Mouse (Mus musculus) embryonic facial prominence, embryonic 13.5 days (tissue): ENCODE measurements around the gene Pcx. TPM values are rescaled to one million over a fixed set of nuclear protein-coding genes. Genes with fewer than 3 reads are reported as not detected.
A peak's percentile ranks its signal among the peaks of the same experiment; 100 is the strongest.

Source experiments
- ATAC-seq: fragments of 200-750 bp; cut with Nextera tagmentation; 2 replicates; pipeline ENCODE4 v1.8.0; 2017; ENCODE audit warnings: low read depth; ENCODE audit not compliant: insufficient number of reproducible peaks, insufficient read depth, low FRiP score, low TSS enrichment
- H3K27ac ChIP-seq: fragments of 300-500 bp; sonication (generic); 2 replicates; pipeline ENCODE4 v1.5.1; 2015; ENCODE audit warnings: moderate library complexity, mild to moderate bottlenecking, inconsistent platforms
- H3K27me3 ChIP-seq: fragments of 300-500 bp; sonication (generic); 2 replicates; pipeline ENCODE4 v1.6.1; 2015; ENCODE audit warnings: mild to moderate bottlenecking, inconsistent platforms
- H3K36me3 ChIP-seq: fragments of 300-500 bp; sonication (generic); 2 replicates; pipeline ENCODE4 v1.6.1; 2015; ENCODE audit warnings: mild to moderate bottlenecking, inconsistent platforms
- H3K4me1 ChIP-seq: fragments of 300-500 bp; sonication (generic); 2 replicates; pipeline ENCODE4 v1.6.1; 2015; ENCODE audit warnings: inconsistent platforms
- H3K4me2 ChIP-seq: fragments of 300-500 bp; sonication (generic); 2 replicates; pipeline ENCODE4 v1.6.1; 2015; ENCODE audit warnings: moderate library complexity, mild to moderate bottlenecking, inconsistent platforms
- H3K4me3 ChIP-seq: fragments of 300-500 bp; sonication (generic); 2 replicates; pipeline ENCODE4 v1.5.1; 2015; ENCODE audit warnings: mild to moderate bottlenecking, inconsistent platforms
- H3K9ac ChIP-seq: fragments of 300-500 bp; sonication (generic); 2 replicates; pipeline ENCODE4 v1.6.1; 2015; ENCODE audit warnings: mild to moderate bottlenecking, inconsistent platforms
- H3K9me3 ChIP-seq: fragments of 300-500 bp; sonication (generic); 2 replicates; pipeline ENCODE4 v1.6.1; 2016; ENCODE audit warnings: inconsistent platforms
- WGBS: fragments of 180-500 bp; shearing (Covaris S2); methylation state at CpG from one replicate; pipeline ENCODE4 v1.1.7; 2015; ENCODE audit warnings: mixed read lengths; 5-methylcytosine and 5-hydroxymethylcytosine counted together
- polyA plus RNA-seq: library from polyadenylated mRNA; unstranded; fragments of >200 nt; fragmentation: Nextera tagmentation; extraction: Ambion mirVana; gene quantifications from 2 replicates; pipeline ENCODE4 v1.2.1, GENCODE M21; 2015

Gene Pcx
- 24.8 and 26.3 TPM in 2 replicates for polyA plus RNA-seq

DNA sequence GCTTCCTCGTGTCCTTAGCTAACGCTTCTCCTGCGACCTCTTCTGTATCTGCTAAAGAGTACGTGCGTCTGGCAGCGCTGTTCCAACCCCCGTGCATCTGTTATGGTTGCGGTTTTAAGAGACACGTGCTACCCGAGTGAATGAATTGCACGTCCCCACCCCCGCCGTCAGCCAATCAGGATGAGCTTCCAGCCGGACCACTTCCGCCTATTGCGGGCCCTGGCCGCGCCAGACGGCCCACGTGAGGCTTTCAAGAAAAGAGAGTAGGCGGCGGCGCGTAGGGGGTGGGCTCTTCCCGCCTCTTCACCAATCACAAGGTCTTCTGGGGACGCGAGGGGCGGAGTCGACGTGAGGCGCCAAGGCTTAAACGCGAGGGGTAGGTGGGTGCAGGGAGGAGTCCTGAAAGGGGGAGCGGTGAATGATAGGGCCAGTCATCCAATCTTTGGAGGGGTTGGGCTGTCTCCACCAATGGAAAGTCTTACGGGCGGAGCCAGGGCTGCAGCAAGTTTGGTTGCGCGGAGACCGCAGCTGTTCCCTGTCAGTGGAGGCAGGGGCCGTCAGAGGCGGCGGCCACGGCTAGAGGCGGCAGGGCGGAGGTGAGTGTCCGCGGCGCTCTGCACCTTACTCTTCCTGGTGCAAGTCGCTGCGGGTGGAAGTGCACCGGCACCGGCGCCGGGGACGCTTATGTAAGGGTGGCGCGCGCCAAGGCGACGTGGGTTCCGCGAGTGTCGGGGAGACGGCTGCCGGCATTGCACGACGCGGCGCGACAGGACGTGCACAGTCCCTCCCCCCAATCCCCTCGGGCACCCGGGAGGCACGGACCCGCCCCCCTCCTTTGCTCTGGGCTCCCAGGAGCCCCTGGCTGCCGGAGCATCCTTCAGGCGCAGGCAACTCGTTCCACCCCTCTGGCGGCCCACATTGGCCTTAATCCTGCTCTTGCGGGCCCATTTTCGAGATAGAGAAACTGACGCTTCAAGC, at the start of gene Pcx:
Gene Pcx (plus strand): TSS at position 487 of the 978 bp plus-strand sequence.
- Histone ChIP-seq H3K27ac (peak within 1 kb of the TSS; percentile 44; the same call in 1 of the 2 replicates), H3K27me3 (no peaks in the 10 kb centered on the region; the same call in 1 of the 2 replicates), H3K36me3 (no peaks in the 10 kb centered on the region), H3K4me3 (peak within 1 kb of the TSS; percentile 66), H3K4me1 (peaks cover 24% of the 10 kb centered on the region), H3K4me2 (peak within 1 kb of the TSS; percentile 89), H3K9ac (peak within 1 kb of the TSS; percentile 74), H3K9me3 (no peaks in the 10 kb centered on the region)
- peak; percentile 99 for ATAC-seq
- under 1% methylated on average over 82 of the region's 82 CpGs for WGBS

GRCm38 (mm10) chr19:4461981-4462380, 48.3 kb upstream of the Pcx start:
- no peak overlapping the region for H3K4me3 ChIP-seq
- H3K4me1 ChIP-seq = no peaks in the 10 kb centered on the region
- H3K27ac ChIP-seq = no peak overlapping the region
- no peaks in the 10 kb centered on the region for H3K36me3 ChIP-seq
- H3K9ac ChIP-seq = no peak overlapping the region
- no peaks in the 10 kb centered on the region for H3K9me3 ChIP-seq
- H3K27me3 ChIP-seq = no peaks in the 10 kb centered on the region
- WGBS = 82% methylated on average over 8 of the region's 8 CpGs
- no peak for ATAC-seq
- H3K4me2 ChIP-seq = no peak overlapping the region

DNA sequence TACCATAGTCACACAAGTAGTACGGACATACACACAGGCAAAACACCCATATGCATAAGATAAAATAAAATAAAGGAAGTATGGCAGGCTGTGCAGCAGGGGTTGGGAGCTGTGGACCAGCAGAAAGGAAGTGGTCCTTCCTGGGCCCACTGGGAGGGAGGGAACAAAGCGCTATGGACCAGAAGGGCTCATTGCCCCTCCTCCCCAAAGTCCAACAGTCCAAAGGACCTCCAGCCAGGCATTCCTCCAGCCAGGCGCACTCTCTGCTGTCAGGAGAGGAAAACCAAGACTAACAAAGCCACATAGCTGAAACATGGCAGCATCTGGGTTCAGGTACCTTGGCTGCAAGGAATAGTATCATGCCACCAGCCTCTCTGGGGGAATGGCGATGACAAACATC, 45.6 kb upstream of the Pcx start:
- Histone ChIP-seq H3K4me2 (no peak overlapping the region), H3K27me3 (no peaks in the 10 kb centered on the region), H3K9me3 (no peaks in the 10 kb centered on the region), H3K36me3 (no peaks in the 10 kb centered on the region), H3K4me3 (no peak overlapping the region), H3K9ac (no peak overlapping the region), H3K4me1 (no peaks in the 10 kb centered on the region), H3K27ac (no peak overlapping the region)
- WGBS = 88% methylated on average over 4 of the region's 4 CpGs
- ATAC-seq = no peak

DNA sequence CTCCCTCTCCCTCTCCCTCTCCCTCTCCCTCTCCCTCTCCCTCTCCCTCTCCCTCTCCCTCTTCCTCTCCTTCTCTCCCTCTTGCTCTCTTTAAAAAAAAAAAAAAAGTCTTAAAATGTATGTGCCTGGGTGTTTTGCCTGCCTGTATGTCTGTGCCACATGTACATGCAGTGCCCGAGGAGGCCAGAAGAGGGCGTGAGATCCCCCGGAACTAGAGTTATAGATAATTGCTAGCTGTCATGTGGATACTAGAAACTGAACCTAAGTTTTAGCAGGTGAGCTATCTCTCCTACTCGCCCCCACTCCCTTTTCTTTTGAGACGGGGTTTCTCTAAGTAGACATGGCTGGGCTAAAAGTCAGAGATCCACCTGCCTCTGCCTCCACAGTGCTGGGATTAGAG, 41.9 kb upstream of the Pcx start:
- no peaks in the 10 kb centered on the region for H3K27me3 ChIP-seq
- WGBS = 30% methylated on average over 5 of the region's 5 CpGs
- no peak for ATAC-seq
- H3K9me3 ChIP-seq = no peaks in the 10 kb centered on the region
- no peak overlapping the region for H3K4me2 ChIP-seq
- H3K4me3 ChIP-seq = no peak overlapping the region
- peaks cover 5% of the 10 kb centered on the region; the same call in 1 of the 2 replicates for H3K4me1 ChIP-seq
- no peak overlapping the region for H3K9ac ChIP-seq
- H3K27ac ChIP-seq = no peak overlapping the region
- H3K36me3 ChIP-seq = no peaks in the 10 kb centered on the region

DNA sequence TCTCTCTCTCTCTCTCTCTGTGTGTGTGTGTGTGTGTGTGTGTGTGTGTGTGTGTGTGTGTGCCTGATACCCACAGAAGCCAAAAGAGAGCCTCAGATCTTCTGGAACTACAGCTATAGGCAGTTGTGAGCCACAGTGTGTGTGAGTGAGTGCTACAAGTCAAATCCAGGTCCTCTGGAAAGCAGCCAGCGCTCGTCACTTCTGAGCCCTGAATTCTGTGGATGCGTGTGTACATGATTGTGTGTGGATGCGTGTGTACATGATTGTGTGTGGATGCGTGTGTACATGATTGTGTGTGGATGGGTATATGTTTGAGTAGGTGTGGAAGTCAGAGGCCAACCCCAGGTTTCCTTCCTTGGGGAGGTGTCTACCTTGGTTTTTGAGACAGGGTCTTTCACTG, 36.7 kb upstream of the Pcx start:
- Histone ChIP-seq H3K4me3 (no peak overlapping the region), H3K27me3 (peaks cover 34% of the 10 kb centered on the region), H3K9ac (no peak overlapping the region), H3K9me3 (no peaks in the 10 kb centered on the region), H3K4me2 (no peak overlapping the region), H3K4me1 (peaks cover 13% of the 10 kb centered on the region), H3K27ac (no peak overlapping the region), H3K36me3 (no peaks in the 10 kb centered on the region)
- WGBS = 85% methylated on average over 5 of the region's 5 CpGs
- no peak for ATAC-seq

DNA sequence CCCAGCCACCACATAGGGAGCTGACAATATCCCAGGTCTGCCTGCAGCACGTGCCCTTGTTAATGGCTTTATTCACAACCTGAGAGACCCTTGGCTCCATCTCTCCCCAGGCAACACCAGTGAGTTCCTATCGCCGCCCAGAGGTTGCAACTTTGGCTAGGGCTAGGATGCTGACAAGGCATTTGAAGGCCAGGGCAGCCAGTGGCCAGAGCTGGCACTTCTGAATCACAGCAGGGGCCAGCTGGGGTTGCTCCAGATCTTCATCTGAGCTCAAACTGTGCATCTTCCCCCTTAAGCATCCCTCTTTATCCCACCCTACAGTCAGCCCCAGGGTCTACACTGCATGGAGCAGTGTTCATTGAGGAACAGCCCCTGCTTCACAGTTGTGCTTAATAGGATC, 35.5 kb upstream of the Pcx start:
- ATAC-seq = no peak
- H3K27ac ChIP-seq = no peak overlapping the region
- no peak overlapping the region for H3K4me3 ChIP-seq
- no peaks in the 10 kb centered on the region for H3K36me3 ChIP-seq
- H3K9me3 ChIP-seq = no peaks in the 10 kb centered on the region
- no peak overlapping the region for H3K9ac ChIP-seq
- 54% methylated on average over 3 of the region's 3 CpGs for WGBS
- H3K4me2 ChIP-seq = no peak overlapping the region
- H3K27me3 ChIP-seq = peaks cover 34% of the 10 kb centered on the region
- H3K4me1 ChIP-seq = peaks cover 13% of the 10 kb centered on the region

GRCm38 (mm10) chr19:4475224-4475925, 34.9 kb upstream of the Pcx start:
- WGBS = 75% methylated on average over 11 of the region's 11 CpGs
- Histone ChIP-seq H3K9me3 (no peaks in the 10 kb centered on the region), H3K27ac (no peak overlapping the region), H3K36me3 (no peaks in the 10 kb centered on the region), H3K4me1 (peaks cover 13% of the 10 kb centered on the region), H3K4me3 (no peak overlapping the region), H3K9ac (no peak overlapping the region), H3K4me2 (no peak overlapping the region), H3K27me3 (peaks cover 34% of the 10 kb centered on the region)
- no peak for ATAC-seq

GRCm38 (mm10) chr19:4476601-4477257, 33.5 kb upstream of the Pcx start:
- under 1% methylated on average over 70 of the region's 70 CpGs for WGBS
- peak overlapping the region; percentile 75 for H3K9ac ChIP-seq
- peaks cover 34% of the 10 kb centered on the region for H3K27me3 ChIP-seq
- H3K27ac ChIP-seq = peak overlapping the region; percentile 51; the same call in 1 of the 2 replicates
- H3K4me3 ChIP-seq = peak overlapping the region; percentile 59
- no peaks in the 10 kb centered on the region for H3K36me3 ChIP-seq
- peaks cover 13% of the 10 kb centered on the region for H3K4me1 ChIP-seq
- H3K9me3 ChIP-seq = no peaks in the 10 kb centered on the region
- H3K4me2 ChIP-seq = peak overlapping the region; percentile 98
- ATAC-seq = peak; percentile 65

DNA sequence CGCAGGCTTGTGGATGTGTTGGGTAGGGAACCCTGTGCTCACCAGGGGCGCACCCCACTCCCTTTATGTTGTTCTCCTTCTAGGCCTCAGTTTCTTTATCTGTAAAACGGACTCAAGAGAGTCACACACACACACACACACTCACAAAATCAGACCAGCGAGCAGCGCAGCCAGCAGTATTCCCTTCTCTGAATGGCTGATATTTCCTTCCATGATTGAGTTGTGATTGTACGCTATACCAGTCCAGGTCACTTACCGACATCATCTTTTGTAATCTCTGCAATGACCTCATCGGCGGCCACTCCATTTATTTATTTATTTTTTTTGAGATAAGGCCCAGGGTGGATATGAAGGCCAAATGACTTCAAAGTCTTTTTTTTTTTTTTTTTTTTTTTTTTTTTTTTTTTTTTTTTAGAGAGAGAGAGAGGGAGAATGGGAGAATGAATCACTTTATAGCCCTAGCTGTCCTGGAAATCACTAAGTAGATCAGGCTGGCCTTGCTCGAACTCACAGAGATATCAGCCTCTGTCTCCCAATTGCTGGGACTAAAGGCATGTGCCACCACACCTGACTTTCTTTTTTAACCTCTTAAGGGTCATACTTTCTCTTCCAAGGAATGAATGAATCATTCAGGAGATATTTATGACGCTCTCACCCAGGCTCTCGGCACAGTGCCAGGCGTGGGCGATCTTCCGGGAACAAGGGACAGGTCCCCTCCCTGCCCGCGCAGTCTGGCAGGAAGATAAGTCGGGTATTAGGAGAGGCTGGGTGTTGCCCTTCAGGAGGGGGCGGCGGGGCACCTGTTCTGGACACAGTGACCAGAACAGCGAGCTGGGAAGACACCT, 32.7 kb upstream of the Pcx start, which contains the start of gene Syt12:
Gene Syt12 (minus strand): TSS at position 103 of the 845 bp plus-strand sequence.
- peak within 1 kb of the TSS; percentile 98 for H3K4me2 ChIP-seq
- no peaks in the 10 kb centered on the region for H3K36me3 ChIP-seq
- peak within 1 kb of the TSS; percentile 51; the same call in 1 of the 2 replicates for H3K27ac ChIP-seq
- 32% methylated on average over 21 of the region's 21 CpGs for WGBS
- no peaks in the 10 kb centered on the region for H3K9me3 ChIP-seq
- peaks cover 13% of the 10 kb centered on the region for H3K4me1 ChIP-seq
- H3K9ac ChIP-seq = peak within 1 kb of the TSS; percentile 75
- no peak for ATAC-seq
- peaks cover 34% of the 10 kb centered on the region for H3K27me3 ChIP-seq
- H3K4me3 ChIP-seq = peak within 1 kb of the TSS; percentile 59

GRCm38 (mm10) chr19:4478190-4478516, 32.1 kb upstream of the Pcx start:
- Histone ChIP-seq H3K9ac (no peak overlapping the region), H3K27ac (no peak overlapping the region), H3K9me3 (no peaks in the 10 kb centered on the region), H3K4me2 (no peak overlapping the region), H3K27me3 (peaks cover 34% of the 10 kb centered on the region), H3K36me3 (no peaks in the 10 kb centered on the region), H3K4me1 (peaks cover 8% of the 10 kb centered on the region), H3K4me3 (no peak overlapping the region)
- WGBS = 44% methylated on average over 1 of the region's 1 CpGs
- ATAC-seq = no peak

- Histone ChIP-seq H3K36me3 (no peaks in the 10 kb centered on the region), H3K27ac (no peak overlapping the region), H3K27me3 (peaks cover 29% of the 10 kb centered on the region), H3K4me2 (no peak overlapping the region), H3K4me1 (peaks cover 12% of the 10 kb centered on the region), H3K9me3 (no peaks in the 10 kb centered on the region), H3K4me3 (no peak overlapping the region), H3K9ac (no peak overlapping the region)
- WGBS = 79% methylated on average over 2 of the region's 2 CpGs
- ATAC-seq = no peak
Measured at GRCm38 (mm10) chr19:4480041-4480440, 30.2 kb upstream of the Pcx start.
